Mouse (Mus musculus) adrenal gland, postnatal 10 days (tissue): Measurements from ENCODE around the gene Zfp599. TPM values are rescaled to one million over a fixed set of nuclear protein-coding genes. Genes with fewer than 3 reads are reported as not detected.
"Not testable (repeated sequence)": the region's sequence is repeated elsewhere in the genome, so short reads cannot be mapped to it uniquely, and the experiment has no call there.

Experiments used
- DNase-seq: peaks from one replicate; pipeline ENCODE4 v3.0.0; 2021; ENCODE audit warnings: mixed read lengths
- long read RNA-seq, 2 experiments: library from polyadenylated mRNA; stranded (forward); transcript quantifications; one replicate each; pipeline ENCODE4 v2.0.0; 2021
- total RNA-seq, 2 experiments: library from RNA; stranded (reverse); gene quantifications; 2 replicates each; pipeline ENCODE4 v1.2.3; 2021

Gene Zfp599
- total RNA-seq = 1 to 10 TPM in 1 of 2 experiments, under 1 TPM in 1; 0.90 to 1.3 TPM
- long read RNA-seq, experiment 1 = 0 reads
- long read RNA-seq, experiment 2 = 0 reads

DNA sequence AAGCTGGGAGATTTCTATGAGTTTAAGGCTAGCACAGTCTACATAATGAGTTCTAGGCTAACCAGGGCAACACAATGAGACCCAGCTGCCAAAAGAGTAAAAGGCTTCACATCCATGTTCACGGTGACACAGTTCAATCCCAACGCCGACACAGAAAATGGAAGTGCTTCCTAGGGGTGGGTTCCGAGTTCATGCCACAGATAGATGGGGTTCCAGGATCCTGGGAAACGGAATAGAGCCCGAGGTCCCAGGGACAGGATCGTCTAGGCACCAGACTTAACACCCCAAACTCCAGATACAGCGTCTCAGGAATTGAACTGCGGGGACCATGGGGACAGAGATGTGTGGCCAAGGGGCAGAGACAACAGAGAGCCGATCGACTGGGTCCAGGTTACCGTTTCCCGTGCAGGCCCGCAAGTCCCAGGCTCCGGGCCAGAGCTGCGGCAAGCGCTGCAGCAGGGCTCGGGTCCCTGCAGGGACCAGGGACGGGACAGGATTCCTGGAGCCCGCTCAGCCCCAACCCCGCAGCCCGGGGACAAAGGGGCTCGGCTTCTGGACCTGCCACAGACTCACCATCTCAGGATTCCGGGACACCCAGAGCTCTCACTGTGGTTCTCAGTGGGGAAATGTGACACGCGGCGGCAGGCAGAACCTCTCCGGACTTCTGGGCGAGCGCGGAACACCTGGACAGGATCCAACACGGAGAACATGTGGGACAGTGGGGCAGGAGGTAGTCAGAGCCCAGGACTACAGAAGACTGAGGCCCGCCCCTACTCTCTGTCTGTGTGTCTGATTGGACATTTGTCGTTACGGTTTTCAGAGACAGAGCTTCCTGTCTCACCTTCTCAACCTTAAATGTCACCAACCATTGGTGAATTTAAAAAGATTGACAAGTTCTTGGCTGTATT is at the start of gene Zfp599:
TSS of gene Zfp599 (minus strand) at position 712 of the 908 bp plus-strand sequence.
- peak; percentile 82 for DNase-seq

DNA sequence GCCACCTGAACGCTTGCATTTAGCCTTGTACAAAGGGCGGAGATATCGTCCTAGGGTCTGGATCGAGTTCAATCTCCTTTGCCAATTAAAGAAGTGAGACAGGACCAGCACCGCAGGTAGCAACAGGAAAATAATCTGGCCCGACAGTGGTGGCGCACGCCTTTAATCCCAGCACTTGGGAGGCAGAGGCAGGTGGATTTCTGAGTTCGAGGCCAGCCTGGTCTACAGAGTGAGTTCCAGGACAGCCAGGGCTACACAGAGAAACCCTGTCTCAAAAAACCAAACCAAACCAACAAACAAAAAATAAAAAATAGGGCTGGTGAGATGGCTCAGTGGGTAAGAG is 48.2 kb upstream of the Zfp599 start:
- not testable (repeated sequence) for DNase-seq

DNA sequence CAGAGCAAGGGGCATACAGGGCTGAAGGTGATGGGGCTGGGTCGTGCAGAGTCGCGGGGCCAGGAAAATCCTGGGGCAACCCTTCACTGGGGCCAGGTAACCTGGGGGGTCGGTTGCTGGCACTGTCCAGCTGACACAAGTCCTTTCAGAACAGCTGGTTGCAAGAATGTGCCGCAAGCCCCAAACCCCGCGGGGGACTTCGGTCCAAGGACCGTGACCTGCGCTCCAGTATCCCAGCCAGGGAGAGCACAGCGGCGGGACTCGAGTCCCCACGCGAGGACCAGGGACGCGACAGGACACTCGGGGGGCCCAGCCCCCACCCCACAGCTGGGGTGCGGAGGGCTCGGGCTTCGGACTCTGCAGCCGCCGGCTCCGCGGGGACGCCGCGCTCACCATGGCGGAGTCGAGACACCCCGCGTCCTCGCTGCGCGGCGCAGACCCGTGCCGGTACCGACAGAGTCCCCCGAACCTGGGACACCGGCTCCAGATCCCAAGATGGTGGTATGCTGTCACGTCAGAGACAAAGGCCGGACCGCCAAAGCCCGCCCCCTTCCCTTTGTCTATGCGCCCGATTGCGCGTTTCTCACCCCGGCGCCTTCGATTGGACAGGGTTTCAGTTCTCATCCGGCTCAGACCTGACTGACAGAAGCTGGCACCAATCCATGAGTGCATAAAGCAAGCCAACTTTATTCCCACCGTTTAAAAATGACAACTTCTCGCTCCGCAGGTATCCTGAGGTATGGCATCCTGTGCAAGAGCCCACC is 47.6 kb upstream of the Zfp599 start, which contains the start of gene Zfp810:
TSS of gene Zfp810 (minus strand) at position 493 of the 764 bp plus-strand sequence.
- DNase-seq = peak; percentile 93

DNA sequence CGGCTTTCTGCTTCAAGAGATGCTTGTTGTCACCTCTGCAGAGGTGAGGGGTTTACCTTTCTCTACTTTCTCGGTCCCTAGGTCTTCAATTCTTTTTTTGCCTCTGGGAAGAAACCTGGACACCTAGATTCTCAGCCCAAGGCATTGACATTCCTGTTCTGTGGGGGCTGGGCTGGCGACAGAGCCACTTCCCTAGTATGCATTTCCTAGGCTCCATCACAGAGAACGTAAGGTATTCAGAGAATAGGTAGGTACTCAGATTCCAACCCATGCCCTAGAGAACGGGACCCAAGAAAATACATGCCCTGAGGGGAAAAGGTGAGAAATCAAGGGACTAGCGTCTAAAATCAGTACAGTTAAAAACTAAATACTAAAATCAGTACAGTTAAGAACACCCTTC is 47.0 kb upstream of the Zfp599 start:
- no peak for DNase-seq

DNA sequence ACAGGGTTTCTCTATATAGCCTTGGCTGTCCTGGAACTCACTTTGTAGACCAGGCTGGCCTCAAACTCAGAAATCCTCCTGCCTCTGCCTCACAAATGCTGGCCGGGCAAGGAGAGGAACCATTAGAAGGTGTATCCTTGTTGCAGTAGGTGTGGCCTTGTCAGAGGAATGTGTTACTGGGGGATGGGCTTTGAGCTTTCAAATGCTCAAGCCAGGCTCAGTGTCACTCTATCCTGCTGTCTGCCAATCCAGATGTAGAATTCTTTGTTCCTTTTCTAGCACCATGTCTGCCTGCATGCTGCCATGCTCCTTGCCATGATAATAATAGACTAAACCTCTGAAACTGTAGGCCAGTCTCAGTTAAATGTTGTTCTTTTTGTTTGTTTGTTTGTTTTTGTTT is 42.5 kb upstream of the Zfp599 start:
- DNase-seq = no peak

DNA sequence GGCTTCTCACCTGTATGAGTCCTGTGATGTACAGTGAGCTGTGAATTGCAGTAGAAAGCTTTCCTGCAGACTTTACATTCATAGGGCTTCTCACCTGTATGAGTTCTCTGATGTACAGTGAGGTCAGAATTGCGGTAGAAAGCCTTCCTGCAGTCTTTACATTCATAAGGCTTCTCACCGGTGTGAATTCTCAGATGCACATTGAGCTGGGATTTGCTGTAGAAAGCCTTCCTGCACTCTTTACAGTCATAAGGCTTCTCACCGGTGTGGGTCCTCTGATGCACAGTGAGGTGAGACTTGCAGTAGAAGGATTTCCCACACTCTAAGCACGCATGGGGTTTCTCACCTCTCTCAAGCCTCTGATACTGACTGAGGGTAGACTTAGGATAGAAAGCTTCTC is 19.0 kb upstream of the Zfp599 start:
- no peak for DNase-seq

DNA sequence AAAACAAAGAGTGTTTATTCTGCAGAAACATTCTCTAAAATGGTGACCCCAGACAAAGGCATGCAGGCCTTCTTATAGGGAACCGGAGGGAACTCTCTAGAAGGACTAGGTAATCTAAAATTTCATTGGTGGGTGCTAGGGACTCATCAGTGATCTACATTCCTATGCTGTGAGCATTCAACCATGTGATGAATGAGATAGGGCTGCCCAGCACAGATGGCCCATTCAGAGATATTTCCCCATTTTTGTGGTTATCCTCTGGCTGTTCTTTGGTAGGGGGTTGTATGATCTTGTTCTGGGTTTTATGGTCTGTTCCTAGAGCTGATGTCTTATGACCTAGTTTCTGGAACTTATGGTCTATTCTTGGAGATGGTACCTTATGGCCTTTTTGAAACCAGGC is 9.2 kb upstream of the Zfp599 start:
- no peak for DNase-seq

DNA sequence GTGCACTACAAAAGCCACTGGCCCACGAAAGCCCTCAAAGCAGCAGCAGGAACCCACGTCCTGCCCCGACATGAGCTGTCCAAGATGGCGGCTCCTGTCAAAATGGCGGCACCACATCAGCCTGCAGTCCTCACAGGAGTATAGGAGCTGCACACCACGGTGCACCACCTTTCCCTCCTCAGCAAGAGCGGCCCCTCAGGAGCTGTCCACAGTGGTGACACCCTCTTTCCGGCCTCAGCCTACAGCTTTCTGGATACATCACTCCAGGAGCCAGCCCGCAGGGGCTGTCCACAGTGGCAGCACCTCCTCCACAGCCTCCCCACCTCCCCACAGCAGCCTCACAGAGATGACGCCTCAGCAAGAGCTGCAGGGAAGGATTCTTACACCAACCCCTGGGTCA is 2.9 kb upstream of the Zfp599 start:
- DNase-seq = no peak

DNA sequence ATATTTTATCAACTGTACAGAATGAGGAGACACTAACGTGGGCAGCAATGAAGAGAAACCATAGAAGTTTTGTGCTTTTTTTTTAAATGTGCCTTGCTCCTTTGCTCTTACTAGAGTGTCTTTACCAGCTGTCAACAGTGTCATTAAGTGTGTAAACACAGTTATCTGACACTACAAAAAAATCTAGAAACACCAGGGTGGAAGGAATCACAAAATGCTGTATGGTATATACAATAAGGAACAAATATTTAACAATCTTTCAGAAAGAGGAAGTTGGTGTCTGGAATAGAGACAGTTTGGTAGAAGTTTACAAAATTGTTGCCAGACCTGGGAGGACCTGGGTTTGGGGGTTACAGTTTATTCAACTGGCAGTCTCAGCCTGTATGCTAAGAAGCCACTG is 1.9 kb upstream of the Zfp599 start:
- no peak for DNase-seq

DNA sequence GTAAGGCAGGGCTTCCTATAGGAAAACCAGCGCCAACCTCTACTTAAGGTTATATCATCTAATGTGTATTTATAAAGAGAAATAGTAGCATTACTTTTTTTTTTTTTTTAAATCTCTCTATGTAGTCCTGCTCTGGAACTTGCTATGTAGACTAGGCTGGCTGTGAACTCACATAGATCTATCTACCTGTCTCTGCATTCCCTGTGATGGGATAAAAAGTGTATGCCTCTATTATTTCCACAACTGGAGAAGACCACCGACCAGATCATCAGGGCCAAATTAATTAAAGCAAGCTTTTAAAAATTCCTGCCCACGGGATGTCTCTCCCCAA is 362 bp upstream of the Zfp599 start:
- no peak for DNase-seq

DNA sequence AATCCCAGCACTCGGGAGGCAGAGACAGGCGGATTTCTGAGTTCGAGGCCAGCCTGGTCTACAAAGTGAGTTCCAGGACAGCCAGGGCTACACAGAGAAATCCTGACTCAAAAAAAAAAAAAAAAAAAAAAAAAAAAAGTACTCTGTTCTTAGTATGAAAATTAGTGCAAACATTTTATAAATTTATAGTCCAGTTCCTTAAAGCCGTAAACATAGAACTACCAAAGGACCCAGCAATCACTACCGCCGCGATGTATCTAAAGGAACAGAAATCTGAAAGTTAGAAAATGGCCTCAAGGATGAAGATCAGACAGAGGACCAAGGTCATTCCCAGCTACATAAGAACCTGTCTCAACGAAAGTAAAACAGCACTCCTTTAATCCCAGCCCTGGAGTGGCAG is 911 bp downstream of the Zfp599 start:
- no peak for DNase-seq

DNA sequence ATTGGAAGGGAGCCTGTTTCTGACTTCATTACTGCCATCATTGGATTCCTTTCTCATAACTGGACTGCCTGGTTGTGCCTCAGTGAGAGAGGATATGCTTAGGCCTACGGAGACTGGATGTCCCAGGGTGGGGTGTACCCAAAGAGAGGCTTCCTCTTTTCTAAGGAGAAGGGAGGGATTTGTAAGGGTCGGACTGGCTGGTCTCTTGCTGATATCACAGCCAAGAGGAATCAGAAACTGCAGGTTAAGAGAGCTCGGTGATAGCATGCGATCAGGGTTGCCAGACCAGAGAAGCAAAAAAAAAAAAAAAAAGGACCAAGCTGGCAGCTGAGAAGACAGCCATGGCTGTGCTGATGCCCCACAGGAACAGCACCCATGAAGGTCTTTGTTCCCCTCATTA is 3.1 kb downstream of the Zfp599 start:
- no peak for DNase-seq

DNA sequence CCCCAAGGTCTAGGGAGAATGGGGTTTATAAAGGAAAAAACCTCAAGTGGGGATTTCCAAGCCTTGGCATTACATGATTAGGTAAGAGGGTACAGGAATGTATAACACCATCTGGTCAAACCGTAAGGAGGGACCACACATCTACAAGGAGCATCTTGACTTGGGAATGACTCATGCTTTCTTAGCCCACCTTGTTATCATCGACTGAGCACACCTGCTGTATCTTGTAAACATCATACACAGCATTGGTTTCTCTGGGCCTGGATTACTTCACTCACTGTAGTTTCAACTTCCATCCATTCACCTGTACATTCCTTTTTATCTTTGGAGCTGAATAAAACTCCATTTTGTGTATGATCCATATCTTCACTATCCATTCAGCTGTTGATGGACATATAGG is 15.5 kb downstream of the Zfp599 start:
- DNase-seq = no peak

DNA sequence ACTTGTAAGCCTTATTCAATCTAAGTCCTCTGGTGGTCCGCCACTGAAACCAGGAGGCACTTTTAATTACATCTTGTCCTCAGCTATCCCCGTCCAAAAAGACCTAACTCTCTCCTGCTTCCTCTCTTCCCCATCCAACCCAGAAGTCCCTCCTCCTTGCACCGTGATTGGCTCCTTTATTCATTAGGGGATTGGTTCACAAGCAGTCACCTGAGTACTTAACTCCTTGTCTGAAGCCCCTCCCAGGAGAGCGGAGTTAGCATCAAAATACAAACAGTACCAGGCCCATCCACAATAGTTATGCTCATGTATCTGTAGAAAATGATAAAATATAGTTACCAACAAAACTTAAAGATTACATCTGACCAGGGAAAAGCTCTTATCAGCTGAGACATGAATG is 19.7 kb downstream of the Zfp599 start:
- DNase-seq = no peak

DNA sequence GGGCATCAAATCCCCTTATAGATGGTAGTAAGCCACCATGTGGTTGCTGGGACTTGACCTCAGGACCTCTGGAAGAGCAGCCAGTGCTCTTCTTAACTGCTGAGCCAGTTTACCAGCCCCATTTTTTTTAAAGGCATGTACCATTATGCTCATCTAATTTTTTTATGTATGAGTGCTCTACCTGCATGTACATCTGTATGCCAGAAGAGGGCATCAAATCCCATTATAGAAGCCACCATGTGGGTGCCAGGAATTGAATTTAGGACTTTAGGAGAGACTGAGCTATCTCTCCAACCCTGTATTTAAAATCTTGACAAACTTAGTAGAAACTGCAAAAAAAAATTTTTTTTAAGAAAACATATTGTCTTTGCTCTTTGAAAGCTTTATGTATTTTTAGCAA is 29.1 kb downstream of the Zfp599 start:
- no peak for DNase-seq

DNA sequence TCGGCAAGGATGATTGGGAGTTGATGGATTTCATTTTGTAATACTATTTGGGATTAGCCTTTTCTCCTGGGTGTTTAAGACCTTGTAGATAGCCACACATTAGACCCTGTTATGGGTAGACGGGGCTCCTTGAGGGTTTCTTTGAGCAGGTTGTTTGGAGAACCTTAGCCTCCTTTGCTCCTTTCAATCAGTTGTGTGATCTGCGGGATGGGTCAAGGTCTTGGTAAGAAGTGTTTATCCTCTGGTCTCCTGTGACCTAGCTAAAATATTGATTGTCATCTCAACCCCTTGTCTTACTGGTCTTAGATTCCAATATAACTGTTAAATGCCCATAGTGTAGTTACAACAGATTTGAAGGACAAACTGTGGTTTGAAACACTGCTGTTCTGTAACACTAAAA is 29.6 kb downstream of the Zfp599 start:
- DNase-seq = no peak

DNA sequence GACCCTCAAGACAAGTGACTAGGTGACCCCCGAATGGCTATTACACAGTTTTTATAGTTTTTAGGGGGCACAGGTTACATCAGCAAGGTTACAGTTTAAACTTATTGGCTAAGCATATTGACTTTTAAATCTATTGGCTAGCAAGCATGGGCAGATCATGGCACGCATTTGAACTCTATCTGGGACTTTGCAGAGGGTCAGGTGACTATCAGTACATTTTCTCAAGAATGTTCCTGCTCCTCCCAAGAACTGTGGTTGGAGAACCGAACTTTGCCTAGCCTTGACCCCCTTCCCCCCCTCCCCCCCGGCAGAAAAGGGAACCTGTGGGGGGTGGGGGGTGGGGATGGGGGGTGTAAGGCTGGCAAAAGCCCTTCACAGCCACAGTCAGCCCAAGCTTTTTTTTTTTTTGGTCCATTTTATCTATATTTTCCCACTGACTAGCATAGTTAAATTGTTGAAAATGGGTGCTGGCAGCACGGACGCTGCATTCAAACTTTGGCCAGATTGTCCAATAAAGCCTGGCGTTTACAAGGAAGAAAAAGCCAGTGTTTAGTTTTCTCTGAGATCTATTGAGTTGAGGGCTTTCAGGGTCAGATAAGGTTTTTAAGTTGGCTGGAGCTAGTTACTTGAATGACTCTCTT is 30.2 kb downstream of the Zfp599 start:
- DNase-seq = no peak

DNA sequence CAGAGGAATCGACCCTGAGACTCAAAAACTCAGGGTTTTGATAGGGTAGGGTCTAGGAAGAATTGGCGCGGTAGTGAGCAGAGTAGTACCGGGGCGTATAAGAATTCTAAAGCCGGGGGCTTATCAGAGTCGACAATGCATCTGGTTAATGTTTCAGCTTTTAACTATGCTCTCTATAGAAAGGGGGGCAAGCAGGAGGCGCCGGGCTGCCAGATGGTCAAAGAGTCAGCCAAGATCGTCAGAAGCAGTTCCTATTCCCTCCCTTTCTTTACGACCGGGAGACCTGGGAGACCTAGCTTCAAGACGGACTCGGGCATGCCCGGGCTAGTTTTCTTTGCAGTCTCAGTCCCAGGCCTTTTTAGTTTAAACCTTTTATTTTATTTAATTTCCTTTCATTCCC is 32.8 kb downstream of the Zfp599 start:
- peak; percentile 37 for DNase-seq

DNA sequence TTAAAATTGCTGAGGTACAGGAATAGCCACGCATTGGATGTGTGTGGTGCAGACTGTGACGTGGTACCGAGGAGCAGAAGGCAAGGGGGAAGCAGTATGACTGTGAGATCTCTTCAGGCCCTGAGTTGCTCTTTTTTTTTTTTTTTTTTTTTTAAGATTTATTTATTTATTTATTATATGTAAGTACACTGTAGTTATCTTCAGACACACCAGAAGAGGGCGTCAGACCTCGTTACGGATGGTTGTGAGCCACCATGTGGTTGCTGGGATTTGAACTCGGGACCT is 33.4 kb downstream of the Zfp599 start:
- not testable (repeated sequence) for DNase-seq

DNA sequence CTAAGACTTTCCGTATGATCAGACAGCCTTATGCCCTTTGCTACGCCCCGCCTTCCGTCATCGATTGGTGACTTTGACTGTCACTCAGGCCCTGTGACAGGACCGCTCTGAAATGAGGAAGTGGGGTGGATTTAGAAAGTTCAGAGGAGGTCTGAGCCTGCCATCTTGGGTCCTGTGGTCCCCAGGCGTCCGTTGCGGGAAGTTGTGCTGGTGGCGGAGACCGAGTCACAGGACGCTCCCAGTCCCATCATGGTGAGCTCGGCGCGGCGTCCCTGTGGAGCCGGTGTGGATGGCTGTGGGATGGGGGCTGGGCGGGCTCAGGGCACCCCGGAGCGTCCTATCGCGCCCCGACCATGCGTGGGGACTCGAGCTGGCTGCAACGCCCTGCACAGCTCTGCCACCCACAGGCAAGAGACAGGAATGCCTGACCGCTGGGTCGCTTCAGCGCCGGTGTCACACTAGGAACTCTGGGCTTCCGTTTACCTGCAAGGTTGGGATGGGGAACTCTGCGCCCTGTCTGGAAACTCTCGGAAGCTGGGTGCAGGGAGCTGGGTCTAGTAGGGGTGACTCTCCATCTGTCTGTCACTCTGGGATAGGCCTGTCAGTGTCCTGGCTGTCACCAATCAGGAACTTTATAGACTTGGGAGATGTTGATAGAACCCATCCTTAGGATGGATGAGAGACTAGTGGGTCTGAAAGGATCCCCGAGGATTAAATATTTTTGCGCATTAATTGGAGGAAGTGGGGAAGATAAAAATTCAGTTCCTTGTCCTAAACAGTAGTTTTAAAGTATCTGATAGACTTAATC is 33.9 kb downstream of the Zfp599 start, which contains the start of gene Zfp809:
TSS of gene Zfp809 (plus strand) at position 134 of the 808 bp plus-strand sequence.
- DNase-seq = peak; percentile 100

DNA sequence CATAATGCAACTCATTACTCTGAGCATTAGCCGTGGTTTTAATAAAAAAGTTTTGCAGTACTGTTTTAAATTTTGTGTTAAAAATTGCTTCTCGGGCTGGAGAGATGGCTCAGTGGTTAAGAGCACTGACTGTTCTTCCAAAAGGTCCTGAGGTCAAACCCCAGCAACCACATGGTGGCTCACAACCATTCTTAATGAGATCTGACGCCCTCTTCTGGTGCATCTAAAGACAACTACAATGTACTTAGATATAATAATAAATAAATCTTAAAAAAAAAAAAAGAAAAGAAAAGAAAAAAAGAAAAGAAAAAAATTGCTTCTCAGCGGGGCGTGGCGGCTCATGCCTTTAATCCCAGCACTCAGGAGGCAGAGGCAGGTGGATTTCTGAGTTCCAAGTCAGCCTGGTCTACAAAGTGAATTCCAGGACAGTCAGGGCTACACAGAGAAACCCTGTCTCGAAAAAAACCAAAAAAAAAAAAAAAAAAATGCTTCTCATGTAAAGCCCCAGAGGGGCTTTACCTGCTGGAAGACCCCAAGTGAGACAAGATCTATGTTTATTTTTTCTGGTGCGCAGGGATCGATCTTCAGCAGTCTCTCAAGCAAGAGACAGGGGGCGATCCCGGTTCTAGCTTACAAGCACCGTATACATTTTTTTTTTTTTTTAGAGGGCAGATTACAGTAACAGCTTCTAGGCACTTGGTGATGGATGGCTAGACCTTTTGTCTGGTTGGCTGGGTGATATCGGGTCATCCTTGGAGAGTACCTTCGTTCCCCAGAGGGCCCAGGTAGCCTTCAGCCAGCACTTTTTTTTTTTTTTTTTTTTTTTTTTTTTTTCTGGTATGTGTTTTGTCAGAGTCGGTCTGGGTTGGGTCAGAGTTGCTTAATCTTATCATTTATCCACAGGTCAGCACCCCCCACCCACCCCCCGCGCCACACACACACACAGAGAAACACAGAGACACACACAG is 34.9 kb downstream of the Zfp599 start:
- DNase-seq = peak; percentile 48
